Mouse (Mus musculus) CH12.LX (cell line): ENCODE measurements around the gene Bend4. TPM values are rescaled to one million over a fixed set of nuclear protein-coding genes. Genes with fewer than 3 reads are reported as not detected.

Experiments
- DNase-seq: peaks from one replicate; pipeline ENCODE4 v3.0.0-alpha.2; 2013; ENCODE audit errors: extremely low read depth
- H3K27ac ChIP-seq: 2 replicates; pipeline ENCODE4 v1.5.1; 2012; ENCODE audit warnings: low read depth, mild to moderate bottlenecking, control low read depth, moderate library complexity; ENCODE audit not compliant: insufficient read depth
- H3K27me3 ChIP-seq: replicated peaks from 2 replicates; pipeline ENCODE3; 2012; ENCODE audit warnings: inconsistent platforms
- H3K36me3 ChIP-seq, 2 experiments: replicated peaks in 1 of 2; 2 replicates each; pipeline versions ENCODE3 to v1.6.1; 2012; ENCODE audit warnings: inconsistent platforms in 1 of 2, low read length in 1 of 2, mild to moderate bottlenecking in 1 of 2, mixed read lengths in 1 of 2, moderate library complexity in 1 of 2; ENCODE audit not compliant: control insufficient read depth in 1 of 2, insufficient read depth in 1 of 2
- H3K4me1 ChIP-seq, 2 experiments: 2 replicates each; pipeline ENCODE4 v1.6.1; 2012; ENCODE audit warnings: inconsistent platforms in 1 of 2, moderate library complexity in 1 of 2; ENCODE audit not compliant: insufficient read depth in 2 of 2, control insufficient read depth in 1 of 2
- H3K4me2 ChIP-seq: 2 replicates; pipeline ENCODE4 v1.6.1; 2012; ENCODE audit warnings: low read depth, mild to moderate bottlenecking, control low read depth; ENCODE audit not compliant: poor library complexity, insufficient read depth, severe bottlenecking
- H3K4me3 ChIP-seq, 3 experiments: fragments of 150-350 bp in 1 of 3; sonication (generic) in 1 of 3; replicated peaks in 1 of 3; 2 replicates each; pipeline versions ENCODE3 to v1.5.1; 2011 to 2012; ENCODE audit warnings: low read depth in 2 of 3, low read length in 2 of 3, mild to moderate bottlenecking in 2 of 3, moderate library complexity in 2 of 3, control low read depth in 1 of 3, improper control_type of control experiment in 1 of 3, inconsistent platforms in 1 of 3, mixed read lengths in 1 of 3; ENCODE audit not compliant: poor library complexity in 1 of 3
- H3K79me2 ChIP-seq: replicated peaks from 2 replicates; pipeline ENCODE4 v1.6.1; 2012; ENCODE audit warnings: mild to moderate bottlenecking, moderate library complexity; ENCODE audit not compliant: control insufficient read depth, poor library complexity, insufficient read depth, severe bottlenecking; ENCODE audit errors: extremely low read depth
- H3K9ac ChIP-seq: 2 replicates; pipeline ENCODE4 v1.6.1; 2012; ENCODE audit warnings: low read depth, mild to moderate bottlenecking, control low read depth, moderate library complexity; ENCODE audit not compliant: insufficient read depth
- H3K9me3 ChIP-seq: replicated peaks from 2 replicates; pipeline ENCODE3; 2012; ENCODE audit warnings: low read length, inconsistent platforms, mixed read lengths
- E2F4 ChIP-seq: IDR thresholded peaks from 2 replicates; pipeline ENCODE4 v1.6.1; 2011; ENCODE audit warnings: low read depth, low read length, improper control_type of control experiment; ENCODE audit not compliant: insufficient replicate concordance
- ETS1 ChIP-seq: conservative IDR thresholded peaks from 2 replicates; pipeline ENCODE4 v1.6.1; 2012; ENCODE audit warnings: low read depth, mild to moderate bottlenecking, inconsistent platforms, low read length, improper control_type of control experiment, moderate library complexity
- GABPA ChIP-seq: IDR thresholded peaks from 2 replicates; pipeline ENCODE4 v1.6.1; 2012; ENCODE audit warnings: low read depth, low read length, improper control_type of control experiment, inconsistent platforms; ENCODE audit not compliant: insufficient replicate concordance
- HCFC1 ChIP-seq: IDR thresholded peaks from 2 replicates; pipeline ENCODE4 v1.6.1; 2012; ENCODE audit warnings: low read depth, mild to moderate bottlenecking, inconsistent platforms, low read length, improper control_type of control experiment
- JUN ChIP-seq: IDR thresholded peaks from 2 replicates; pipeline ENCODE4 v1.6.1; 2011; ENCODE audit warnings: low read depth, mild to moderate bottlenecking, low read length, improper control_type of control experiment, moderate library complexity; ENCODE audit not compliant: insufficient read depth
- JUND ChIP-seq: conservative IDR thresholded peaks from 2 replicates; pipeline ENCODE4 v1.6.1; 2011; ENCODE audit warnings: low read depth, low read length, improper control_type of control experiment
- KAT2A ChIP-seq: IDR thresholded peaks from 2 replicates; pipeline ENCODE4 v1.6.1; 2012; ENCODE audit warnings: low read length, improper control_type of control experiment, inconsistent platforms; ENCODE audit not compliant: insufficient replicate concordance
- MAX ChIP-seq: IDR thresholded peaks from 2 replicates; pipeline ENCODE4 v1.6.1; 2011; ENCODE audit warnings: low read length, improper control_type of control experiment
- MAZ ChIP-seq: IDR thresholded peaks from 2 replicates; pipeline ENCODE4 v1.6.1; 2012; ENCODE audit warnings: low read depth, mild to moderate bottlenecking, inconsistent platforms, low read length, improper control_type of control experiment, moderate library complexity
- MEF2A ChIP-seq: IDR thresholded peaks from 2 replicates; pipeline ENCODE4 v1.6.1; 2014; ENCODE audit warnings: low read depth, mild to moderate bottlenecking, inconsistent platforms, low read length, improper control_type of control experiment, borderline replicate concordance
- MYC ChIP-seq: IDR thresholded peaks from 2 replicates; pipeline ENCODE4 v1.6.1; 2011; ENCODE audit warnings: low read depth, mild to moderate bottlenecking, improper control_type of control experiment, low read length
- NELFE ChIP-seq: IDR thresholded peaks from 2 replicates; pipeline ENCODE4 v1.6.1; 2011; ENCODE audit warnings: low read depth, low read length, improper control_type of control experiment
- PAX5 ChIP-seq: IDR thresholded peaks from 2 replicates; pipeline ENCODE4 v1.6.1; 2012; ENCODE audit warnings: low read length, inconsistent platforms, mixed read lengths
- POLR2A ChIP-seq: IDR thresholded peaks from 2 replicates; pipeline ENCODE4 v1.6.1; 2011; ENCODE audit warnings: low read depth, mild to moderate bottlenecking, improper control_type of control experiment, low read length
- POLR2AphosphoS2 ChIP-seq: IDR thresholded peaks from 2 replicates; pipeline ENCODE4 v1.6.1; 2011; ENCODE audit warnings: low read depth, low read length, improper control_type of control experiment
- SIN3A ChIP-seq: IDR thresholded peaks from 2 replicates; pipeline ENCODE4 v1.6.1; 2012; ENCODE audit warnings: low read length, improper control_type of control experiment, inconsistent platforms
- SMC3 ChIP-seq: IDR thresholded peaks from 2 replicates; pipeline ENCODE4 v1.6.1; 2011; ENCODE audit warnings: low read depth, low read length, improper control_type of control experiment
- TBP ChIP-seq: conservative IDR thresholded peaks from 2 replicates; pipeline ENCODE4 v1.6.1; 2011; ENCODE audit warnings: low read depth, low read length, improper control_type of control experiment
- USF1 ChIP-seq: IDR thresholded peaks from 2 replicates; pipeline ENCODE4 v1.6.1; 2014; ENCODE audit warnings: low read depth, mild to moderate bottlenecking, inconsistent platforms, low read length, improper control_type of control experiment
- USF2 ChIP-seq: conservative IDR thresholded peaks from 2 replicates; pipeline ENCODE4 v1.6.1; 2011; ENCODE audit warnings: low read depth, low read length, improper control_type of control experiment
- ZKSCAN1 ChIP-seq: IDR thresholded peaks from 2 replicates; pipeline ENCODE4 v1.6.1; 2012; ENCODE audit warnings: low read depth, inconsistent platforms, low read length, improper control_type of control experiment, borderline replicate concordance
- ZNF384 ChIP-seq: IDR thresholded peaks from 2 replicates; pipeline ENCODE4 v1.6.1; 2012; ENCODE audit warnings: low read depth, low read length, improper control_type of control experiment, inconsistent platforms
- dilution Hi-C: fragments of 300-500 bp; cut with MboI; formaldehyde crosslinking; loops from 2 replicates; pipeline ENCODE4 v1.14.3; 2020; ENCODE audit warnings: low sequenced_read_pairs; ENCODE audit not compliant: extremely low pct_unique_long_range_greater_than_20kb, extremely low pct_ligation_motif_present
- in situ Hi-C: fragments of 300-500 bp; cut with MboI; formaldehyde crosslinking; loops from 3 replicates; pipeline ENCODE4 v1.14.3; 2019; ENCODE audit warnings: low sequenced_read_pairs, low pct_ligation_motif_present, low pct_unique_long_range_greater_than_20kb, mixed read lengths
- polyA plus RNA-seq: library from polyadenylated mRNA; unstranded; fragments of >175 nt; gene quantifications from 2 replicates; pipeline ENCODE4 v1.2.1, GENCODE M21; 2012; ENCODE audit warnings: low read depth; ENCODE audit not compliant: insufficient read length
- total RNA-seq, 2 experiments: library from RNA; depleted of rRNA; stranded (reverse); fragments of 300-350 nt in 1 of 2; fragments of >200 nt in 1 of 2; gene quantifications; 2 replicates each; pipeline ENCODE4 v1.2.3; 2012 to 2014

Gene Bend4
- total and polyA plus RNA-seq, 3 experiments: 0.06 TPM; not detected in 2

GRCm38 (mm10) chr5:67393951-67394350 lies 34.2 kb downstream of the Bend4 start:
- no peak overlapping the region for H3K9ac ChIP-seq
- no peaks in the 10 kb centered on the region for H3K79me2 ChIP-seq
- no peak overlapping the region for H3K4me3 ChIP-seq
- H3K4me1 ChIP-seq: peaks cover 15 to 32% of the 10 kb centered on the region in 2 experiments
- no peak overlapping the region for H3K4me2 ChIP-seq
- H3K27ac ChIP-seq: no peak overlapping the region
- no peaks in the 10 kb centered on the region for H3K27me3 ChIP-seq
- dilution Hi-C loops (no loop called here), in situ Hi-C loops (no loop called here)
- peak; percentile 24 for DNase-seq
- H3K9me3 ChIP-seq: no peaks in the 10 kb centered on the region
- TF ChIP-seq MEF2A (peak; percentile 39; the same call in 1 of the 2 replicates), SMC3 (no peak), ZNF384 (peak; percentile 50)
- TF ChIP-seq, all 38 proteins: peak for 2
- no peaks in the 10 kb centered on the region for H3K36me3 ChIP-seq

- Histone ChIP-seq H3K4me1 (0 out of 4 replicates have a peak, but pooled peaks cover 0 to 4% of the 10 kb centered on the region in 2 experiments), H3K36me3 (no peaks in the 10 kb centered on the region), H3K9me3 (no peaks in the 10 kb centered on the region), H3K27ac (no peak overlapping the region), H3K27me3 (no peaks in the 10 kb centered on the region), H3K4me3 (no peak overlapping the region), H3K79me2 (no peaks in the 10 kb centered on the region), H3K9ac (no peak overlapping the region), H3K4me2 (no peak overlapping the region)
- TF ChIP-seq ZKSCAN1 (no peak), HCFC1 (no peak), TBP (no peak), USF1 (no peak), POLR2A (no peak), NELFE (no peak), GABPA (no peak), JUND (no peak)
- dilution Hi-C loops: no loop called here
- in situ Hi-C loops: no loop called here
- no peak for DNase-seq
Measured at GRCm38 (mm10) chr5:67382556-67382955, 45.6 kb downstream of the Bend4 start.

GRCm38 (mm10) chr5:67381690-67382089 lies 46.4 kb downstream of the Bend4 start:
- Histone ChIP-seq H3K79me2 (no peaks in the 10 kb centered on the region), H3K4me3 (no peak overlapping the region), H3K4me2 (no peak overlapping the region), H3K36me3 (no peaks in the 10 kb centered on the region), H3K9ac (no peak overlapping the region), H3K27me3 (no peaks in the 10 kb centered on the region), H3K4me1 (0 out of 4 replicates have a peak, but pooled peaks cover 0 to 4% of the 10 kb centered on the region in 2 experiments), H3K27ac (no peak overlapping the region), H3K9me3 (no peaks in the 10 kb centered on the region)
- in situ Hi-C loops (no loop called here), dilution Hi-C loops (no loop called here)
- TF ChIP-seq NELFE: no peak
- TF ChIP-seq JUN: no peak
- no peak for TF ChIP-seq E2F4
- no peak for TF ChIP-seq MAZ
- no peak for TF ChIP-seq MAX
- no peak for TF ChIP-seq ETS1
- no peak for TF ChIP-seq KAT2A
- no peak for TF ChIP-seq SIN3A
- TF ChIP-seq USF2: no peak
- no peak for TF ChIP-seq MYC
- no peak for TF ChIP-seq PAX5
- TF ChIP-seq ZNF384: no peak
- no peak for TF ChIP-seq POLR2AphosphoS2
- no peak for TF ChIP-seq SMC3
- no peak for DNase-seq
